Mouse (Mus musculus) erythroblast, embryonic 14.5 days (primary cell): ENCODE measurements around the gene Pde4d. TPM values are rescaled to one million over a fixed set of nuclear protein-coding genes. Genes with fewer than 3 reads are reported as not detected.

Experiments
- H3K27me3 ChIP-seq: 2 replicates; pipeline ENCODE4 v1.6.1; 2012; ENCODE audit warnings: inconsistent platforms; ENCODE audit not compliant: control insufficient read depth
- H3K36me3 ChIP-seq: 2 replicates; pipeline ENCODE4 v1.6.1; 2012; ENCODE audit warnings: mild to moderate bottlenecking, inconsistent platforms; ENCODE audit not compliant: control insufficient read depth
- H3K4me1 ChIP-seq: 2 replicates; pipeline ENCODE4 v1.6.1; 2012; ENCODE audit warnings: inconsistent platforms; ENCODE audit not compliant: control insufficient read depth
- H3K4me3 ChIP-seq: replicated peaks from 2 replicates; pipeline ENCODE3; 2012; ENCODE audit warnings: moderate library complexity, mild to moderate bottlenecking, inconsistent platforms
- H3K9me3 ChIP-seq: 2 replicates; pipeline ENCODE4 v1.6.1; 2012; ENCODE audit warnings: low read length, inconsistent platforms, mixed read lengths; ENCODE audit not compliant: control insufficient read depth
- GATA1 ChIP-seq: IDR thresholded peaks from 2 replicates; pipeline ENCODE4 v1.6.1; 2012; ENCODE audit warnings: low read length, inconsistent platforms, mixed read lengths
- TAL1 ChIP-seq: IDR thresholded peaks from 3 replicates; pipeline ENCODE4 v1.6.1; 2012; ENCODE audit warnings: low read length, inconsistent platforms, mixed read lengths
- polyA plus RNA-seq: library from polyadenylated mRNA; stranded (reverse); fragments of >175 nt; gene quantifications from 2 replicates; pipeline ENCODE4 v1.2.3, GENCODE M21; 2012

Pde4d gene
- polyA plus RNA-seq, 1 experiment = 0.23 TPM

DNA sequence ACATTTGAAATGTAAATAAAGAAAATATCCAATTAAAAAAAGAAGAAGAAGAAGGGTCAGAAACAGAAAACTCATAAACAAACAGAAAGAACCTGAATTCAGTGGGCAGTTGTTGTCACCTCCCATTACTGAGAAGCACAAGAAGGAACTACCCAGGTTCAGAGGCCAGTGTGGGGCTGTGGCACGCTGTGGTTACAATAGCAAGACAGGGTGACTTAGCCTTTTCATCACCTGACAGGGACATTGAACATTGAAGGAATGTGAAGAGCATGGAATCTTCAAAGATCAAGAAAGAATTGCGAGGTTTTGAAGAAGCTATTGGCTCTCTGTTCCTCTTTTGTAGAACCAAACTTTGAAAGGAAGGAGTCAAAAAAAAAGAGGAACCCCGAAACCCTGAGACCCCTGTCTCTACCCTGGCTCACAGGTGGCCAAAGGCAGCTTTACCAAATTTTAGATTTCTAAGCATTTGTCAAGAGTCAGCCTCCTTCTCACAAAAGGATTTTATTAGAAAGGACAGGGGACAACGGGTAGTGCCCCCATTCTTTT, 987.6 kb downstream of the Pde4d start:
- Histone ChIP-seq H3K9me3 (no peaks in the 10 kb centered on the region), H3K4me3 (no peak overlapping the region), H3K36me3 (no peaks in the 10 kb centered on the region), H3K4me1 (no peaks in the 10 kb centered on the region), H3K27me3 (peaks cover 6% of the 10 kb centered on the region; the same call in 1 of the 2 replicates)
- TF ChIP-seq GATA1 (no peak), TAL1 (no peak)

DNA sequence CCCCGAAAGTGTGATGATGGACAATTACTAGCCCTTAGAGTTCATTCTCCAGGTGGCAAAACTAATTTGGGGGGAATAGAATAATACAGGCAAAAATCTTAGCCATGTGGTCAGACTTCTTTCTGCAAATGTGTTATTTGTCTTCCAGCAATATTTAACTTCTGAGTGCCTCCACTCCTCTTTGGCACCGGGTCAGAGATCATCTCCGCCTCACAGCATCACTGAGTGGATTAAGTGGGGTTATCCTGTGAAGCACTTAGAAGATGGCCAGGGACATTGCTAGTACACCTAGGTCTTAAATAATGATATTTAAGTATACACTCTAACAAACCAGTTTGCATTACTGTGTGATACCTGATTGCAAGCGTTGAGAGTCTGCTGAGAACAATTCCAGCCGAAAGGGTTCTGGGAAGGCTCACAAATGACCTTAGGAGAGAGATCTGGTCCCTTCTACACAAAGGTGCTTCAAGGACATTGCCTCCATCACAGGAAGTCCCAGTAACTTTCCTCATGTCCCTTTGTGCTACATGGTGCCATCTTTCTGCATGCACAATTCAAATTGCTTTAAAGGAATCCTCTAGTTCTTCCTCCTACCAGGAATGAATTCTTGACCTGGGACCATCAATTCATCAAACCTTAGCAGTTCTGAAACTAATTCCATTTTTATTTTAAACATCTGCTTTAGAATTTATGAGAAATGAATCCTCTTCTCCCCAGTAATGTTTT, 989.9 kb downstream of the Pde4d start:
- Histone ChIP-seq H3K27me3 (peaks cover 6% of the 10 kb centered on the region; the same call in 1 of the 2 replicates), H3K4me3 (no peak overlapping the region), H3K9me3 (no peaks in the 10 kb centered on the region), H3K36me3 (no peaks in the 10 kb centered on the region), H3K4me1 (no peaks in the 10 kb centered on the region)
- TF ChIP-seq TAL1 = no peak
- TF ChIP-seq GATA1 = no peak

DNA sequence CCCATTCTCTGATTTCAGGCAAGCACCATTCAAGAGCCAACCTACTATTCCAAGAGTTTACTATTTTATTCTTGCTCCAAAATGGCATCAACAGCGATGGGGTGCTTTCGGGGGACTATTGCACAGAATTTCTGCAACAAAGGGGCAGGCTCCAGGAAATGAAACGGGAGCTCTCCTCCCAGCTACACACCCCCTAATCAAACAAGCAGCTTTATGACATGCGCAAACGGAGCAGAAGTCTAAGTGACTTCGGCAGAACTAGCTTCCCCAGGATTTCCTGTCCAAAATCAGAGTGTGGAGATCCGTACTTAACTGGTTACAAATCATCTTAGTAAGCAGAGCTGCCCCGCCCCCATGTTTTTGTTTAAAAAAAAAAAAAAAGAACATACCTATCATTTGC, 990.6 kb downstream of the Pde4d start:
- H3K9me3 ChIP-seq = no peaks in the 10 kb centered on the region
- no peaks in the 10 kb centered on the region for H3K36me3 ChIP-seq
- TF ChIP-seq TAL1 = no peak
- TF ChIP-seq GATA1 = no peak
- H3K4me1 ChIP-seq = no peaks in the 10 kb centered on the region
- peaks cover 6% of the 10 kb centered on the region; the same call in 1 of the 2 replicates for H3K27me3 ChIP-seq
- H3K4me3 ChIP-seq = peak overlapping the region; percentile 32

DNA sequence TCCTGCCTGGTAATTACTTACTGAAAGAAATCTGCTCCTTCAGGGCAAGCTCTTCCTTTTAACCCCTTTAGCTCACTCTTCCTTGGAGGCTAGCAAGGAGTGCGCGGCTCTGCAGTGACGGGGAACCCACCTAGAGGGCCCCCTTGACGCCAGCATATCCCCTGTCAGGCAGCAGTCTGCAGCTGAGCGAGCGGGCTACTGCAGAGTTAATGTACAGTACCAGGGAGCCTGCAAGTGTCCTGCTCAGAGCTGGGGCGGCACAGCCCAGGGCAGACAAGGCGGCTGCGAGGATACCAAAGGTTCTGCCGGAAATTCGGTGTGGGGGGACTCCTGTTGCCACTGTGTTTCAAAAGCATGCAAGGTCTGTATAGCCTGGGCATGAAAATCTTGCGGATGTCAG, 991.1 kb downstream of the Pde4d start:
- TF ChIP-seq TAL1 = no peak
- TF ChIP-seq GATA1 = no peak
- Histone ChIP-seq H3K4me1 (no peaks in the 10 kb centered on the region), H3K9me3 (no peaks in the 10 kb centered on the region), H3K27me3 (peaks cover 6% of the 10 kb centered on the region; the same call in 1 of the 2 replicates), H3K4me3 (peak overlapping the region; percentile 32), H3K36me3 (no peaks in the 10 kb centered on the region)

DNA sequence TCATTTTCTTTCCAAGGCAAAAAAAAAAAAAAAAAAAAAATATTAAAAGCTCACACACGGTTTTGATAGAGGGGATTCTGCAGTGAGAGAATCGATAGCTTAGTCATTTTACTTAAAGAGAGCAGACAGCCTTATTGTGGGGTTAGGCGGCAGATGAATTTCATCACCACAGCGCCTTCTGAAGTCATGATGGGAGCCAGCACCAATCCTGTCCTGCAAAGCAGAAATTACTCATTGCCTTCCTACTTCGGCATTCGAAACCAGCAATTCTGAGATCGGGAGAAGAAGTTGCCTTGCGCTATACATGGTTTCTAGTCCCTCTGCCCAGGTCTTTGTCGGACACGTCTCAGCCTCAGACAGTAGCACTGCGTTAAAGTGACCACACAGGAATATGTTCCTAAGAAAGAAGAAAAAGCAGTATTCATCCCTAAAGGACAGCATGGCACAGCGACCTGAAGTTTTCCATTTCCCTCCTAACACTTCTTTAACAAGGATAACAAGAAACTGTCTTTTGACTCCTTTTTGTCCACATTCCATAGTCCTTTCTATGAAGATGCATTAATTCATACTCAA, 991.7 kb downstream of the Pde4d start:
- no peaks in the 10 kb centered on the region for H3K36me3 ChIP-seq
- H3K4me1 ChIP-seq = no peaks in the 10 kb centered on the region
- H3K9me3 ChIP-seq = no peaks in the 10 kb centered on the region
- H3K27me3 ChIP-seq = peaks cover 6% of the 10 kb centered on the region; the same call in 1 of the 2 replicates
- H3K4me3 ChIP-seq = no peak overlapping the region
- no peak for TF ChIP-seq GATA1
- no peak for TF ChIP-seq TAL1

DNA sequence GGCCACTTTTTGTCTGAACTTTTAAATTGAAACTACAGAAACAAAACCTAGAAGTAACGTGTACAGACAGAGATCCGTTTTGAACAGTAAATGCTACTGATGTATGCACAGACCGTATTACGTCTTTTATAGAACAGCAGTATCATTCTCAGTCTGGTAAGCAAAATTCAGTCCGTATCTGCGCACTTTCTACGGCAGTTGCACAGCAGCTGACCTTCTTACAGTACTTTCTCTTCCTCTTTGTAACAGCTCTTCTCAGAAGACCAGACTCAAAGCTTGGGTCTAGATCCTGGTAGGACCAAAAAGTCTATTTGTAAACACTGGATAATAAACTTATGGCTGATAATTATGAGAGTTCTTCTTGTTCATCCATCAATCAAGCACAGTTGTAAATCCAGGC, 996.4 kb downstream of the Pde4d start:
- no peak overlapping the region for H3K4me3 ChIP-seq
- H3K9me3 ChIP-seq = no peaks in the 10 kb centered on the region
- TF ChIP-seq TAL1 (no peak), GATA1 (no peak)
- no peaks in the 10 kb centered on the region for H3K4me1 ChIP-seq
- peaks cover 3% of the 10 kb centered on the region; the same call in 1 of the 2 replicates for H3K27me3 ChIP-seq
- H3K36me3 ChIP-seq = no peaks in the 10 kb centered on the region

DNA sequence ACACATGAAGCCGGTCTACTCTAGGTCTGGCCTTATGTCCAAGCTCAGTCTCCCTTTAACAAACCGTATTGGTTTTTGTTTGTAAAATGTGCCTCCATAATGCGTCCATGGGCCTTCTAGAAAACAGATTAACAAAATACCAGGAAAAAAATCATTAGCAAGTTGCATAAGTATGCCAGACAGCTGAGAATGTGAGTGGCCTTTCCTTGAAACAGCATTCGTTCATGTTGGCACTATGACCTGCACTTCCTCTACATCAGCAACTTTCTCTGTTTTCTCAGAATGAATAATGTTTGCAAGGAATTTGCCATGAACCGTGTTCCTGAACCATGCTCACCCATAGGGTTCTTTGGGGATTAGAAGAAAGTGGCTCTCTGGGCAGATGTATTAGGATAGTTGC, 998.4 kb downstream of the Pde4d start:
- Histone ChIP-seq H3K4me1 (no peaks in the 10 kb centered on the region), H3K4me3 (no peak overlapping the region), H3K9me3 (no peaks in the 10 kb centered on the region), H3K36me3 (no peaks in the 10 kb centered on the region), H3K27me3 (no peaks in the 10 kb centered on the region)
- no peak for TF ChIP-seq TAL1
- no peak for TF ChIP-seq GATA1

DNA sequence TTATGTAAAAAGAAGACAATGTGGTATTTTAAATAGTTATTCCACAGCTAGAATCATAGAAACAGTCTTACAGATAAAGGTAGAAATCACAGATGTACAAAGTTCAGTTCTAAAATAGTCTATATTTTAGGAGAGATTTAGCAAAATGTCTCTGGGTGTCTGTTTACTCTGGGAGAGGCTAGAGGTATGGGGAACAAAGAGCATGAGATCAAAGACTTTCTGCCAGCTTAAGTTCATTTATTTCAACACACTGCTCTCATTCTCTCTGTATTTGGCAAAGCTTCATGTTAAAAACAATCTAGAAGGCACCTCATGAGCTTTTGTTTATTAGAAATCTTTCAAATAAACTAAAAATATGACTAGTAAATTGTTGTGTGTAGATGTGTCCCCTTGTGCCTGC, 1024.6 kb downstream of the Pde4d start:
- H3K36me3 ChIP-seq = no peaks in the 10 kb centered on the region
- no peaks in the 10 kb centered on the region for H3K4me1 ChIP-seq
- H3K27me3 ChIP-seq = no peaks in the 10 kb centered on the region
- no peak for TF ChIP-seq GATA1
- no peak for TF ChIP-seq TAL1
- H3K9me3 ChIP-seq = no peaks in the 10 kb centered on the region
- no peak overlapping the region for H3K4me3 ChIP-seq

DNA sequence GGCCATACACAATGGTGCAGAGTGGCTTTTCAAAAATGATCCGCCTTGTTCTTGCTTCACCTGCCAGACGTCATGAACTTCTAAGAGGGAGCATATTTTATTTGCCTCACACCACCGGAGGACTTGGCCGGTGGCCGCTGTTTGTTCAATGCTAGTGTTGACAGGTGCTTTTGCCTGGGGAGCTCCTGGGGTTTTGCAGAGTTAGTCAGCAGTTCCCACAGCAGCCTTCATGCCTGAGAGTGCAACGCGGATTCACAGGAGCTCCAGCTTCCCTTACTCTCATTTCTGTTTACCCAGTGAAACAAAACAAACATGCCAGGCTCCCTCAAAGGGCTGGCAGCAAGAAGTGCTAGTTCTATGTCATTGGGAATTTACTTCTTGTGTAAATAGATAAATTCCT, 1031.7 kb downstream of the Pde4d start:
- Histone ChIP-seq H3K9me3 (no peaks in the 10 kb centered on the region), H3K27me3 (no peaks in the 10 kb centered on the region), H3K4me1 (no peaks in the 10 kb centered on the region), H3K36me3 (no peaks in the 10 kb centered on the region), H3K4me3 (no peak overlapping the region)
- TF ChIP-seq TAL1 (no peak), GATA1 (no peak)
